Mouse (Mus musculus) ZHBTc4 (cell line): ENCODE results near the gene Rhog.
"Not testable (repeated sequence)": the region's sequence is repeated elsewhere in the genome, so short reads cannot be mapped to it uniquely, and the experiment has no call there.

Experiments
- DNase-seq: peaks from one replicate; pipeline ENCODE4 v3.0.0-alpha.2; 2011; ENCODE audit warnings: low read depth, low spot score

The Rhog gene

DNA sequence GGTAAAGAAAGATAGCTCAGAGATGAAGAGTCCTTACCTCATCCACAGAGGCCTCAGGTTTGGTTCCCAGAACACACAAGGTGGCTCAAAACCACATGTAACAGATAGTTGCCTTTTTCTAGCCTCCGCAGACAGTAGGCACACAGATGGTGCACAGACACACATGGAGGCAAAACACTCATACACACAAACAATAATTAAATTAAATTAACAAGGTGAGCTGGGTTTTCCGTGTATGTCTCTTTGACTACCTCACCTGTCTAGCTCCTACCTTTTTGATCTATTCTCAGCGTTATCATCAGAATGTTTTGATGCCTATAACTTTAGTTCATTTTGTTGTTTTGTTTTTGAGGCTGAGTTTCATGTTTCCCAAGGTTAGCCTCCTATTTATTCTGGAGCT lies at the start of gene Rhog:
TSS of gene Rhog (minus strand) at position 101 of the 400 bp plus-strand sequence.
- no peak for DNase-seq

DNA sequence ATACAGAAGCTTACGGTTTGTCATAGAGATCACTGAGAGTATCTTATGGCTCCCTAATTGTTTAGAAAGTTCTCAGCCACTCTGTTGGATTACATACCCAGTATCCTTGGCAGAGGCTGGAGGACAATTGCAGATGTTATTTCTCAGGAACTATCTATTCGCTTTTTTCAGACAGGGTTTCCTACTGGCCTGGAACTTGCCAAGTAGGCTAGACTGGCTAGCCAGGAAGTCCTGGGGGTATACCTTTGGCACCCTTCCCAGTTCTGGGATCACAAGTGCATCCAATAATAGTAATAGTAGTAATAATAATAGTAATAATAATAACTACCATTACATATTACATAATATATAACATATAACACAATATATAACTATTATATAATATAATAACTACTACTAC lies 49.7 kb upstream of the Rhog start:
- DNase-seq, result no peak

DNA sequence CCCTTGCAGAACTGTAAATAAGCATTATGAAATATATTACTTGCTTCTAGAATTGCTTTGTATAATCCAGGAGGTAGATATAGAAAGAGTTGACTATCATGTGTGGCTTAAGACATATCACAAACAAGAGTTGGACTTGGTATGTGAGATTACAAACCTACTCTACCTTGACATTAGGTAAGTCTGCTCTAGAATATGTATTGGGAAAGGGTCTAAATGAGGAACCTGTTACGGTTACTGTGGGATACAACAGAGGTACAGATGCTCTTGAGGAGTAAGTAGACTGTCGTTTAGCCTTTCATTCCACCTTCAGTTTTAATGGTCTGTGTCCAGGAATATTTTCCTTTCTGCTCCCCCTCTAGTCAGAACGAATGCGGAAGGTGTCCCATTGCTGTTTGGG lies 46.6 kb upstream of the Rhog start:
- DNase-seq, result no peak

DNA sequence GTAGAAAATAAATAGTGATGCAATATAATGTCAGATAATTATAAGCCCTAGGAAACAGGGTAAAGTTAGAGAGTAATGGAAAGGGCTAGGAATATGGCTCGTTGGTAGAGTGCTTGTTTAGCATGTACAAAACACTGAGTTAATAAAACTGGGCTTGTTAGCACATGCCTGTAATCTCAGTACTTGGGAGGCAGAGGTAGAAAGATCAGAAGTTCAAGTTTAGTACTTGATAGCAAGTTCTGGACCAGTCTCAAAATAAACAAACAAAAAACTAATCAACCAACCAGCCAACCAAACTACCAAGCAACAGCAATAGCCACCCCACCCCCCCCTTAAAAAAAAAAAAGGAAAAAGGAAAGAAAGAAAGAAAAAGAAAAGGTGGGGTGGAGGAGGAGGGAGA lies 44.9 kb upstream of the Rhog start:
- no peak for DNase-seq

DNA sequence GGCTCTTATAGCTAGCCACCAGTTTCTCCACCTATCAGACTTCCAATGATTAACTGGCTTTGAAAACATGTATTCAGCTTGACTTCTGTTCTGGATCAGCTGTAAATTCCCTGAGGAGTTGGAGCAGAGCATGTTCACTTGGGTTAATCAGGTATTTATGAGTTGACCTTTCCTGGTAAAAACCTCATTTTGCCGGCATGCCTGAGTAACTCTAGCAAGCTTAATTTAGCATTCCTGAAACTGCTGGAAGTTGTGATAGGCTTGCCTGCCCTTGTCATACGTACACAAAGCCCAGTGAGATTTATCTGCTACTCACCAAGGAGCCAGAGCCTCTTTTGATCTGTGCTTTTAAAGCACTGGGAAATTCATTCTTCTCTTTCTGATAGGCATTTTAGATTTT lies 37.4 kb upstream of the Rhog start:
- no peak for DNase-seq

DNA sequence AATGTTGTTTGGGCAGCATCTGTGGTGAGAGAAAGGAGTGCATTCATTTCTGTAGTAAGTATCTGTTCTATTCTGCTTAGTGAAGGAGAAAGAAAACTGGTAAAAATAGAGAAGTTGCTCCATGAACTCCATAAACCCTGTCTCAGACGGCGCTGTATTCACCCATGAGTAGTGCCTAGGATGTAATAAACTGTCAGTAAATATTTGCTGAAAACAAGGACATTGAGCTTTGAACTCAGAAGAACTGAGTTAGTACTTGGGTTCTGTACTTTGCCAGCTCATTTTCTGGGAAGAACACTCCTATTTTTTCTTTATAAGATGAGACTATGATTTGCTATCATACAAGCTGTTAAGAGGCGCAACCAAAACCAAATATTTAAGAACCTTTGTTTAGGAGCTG lies 36.4 kb upstream of the Rhog start:
- no peak for DNase-seq

DNA sequence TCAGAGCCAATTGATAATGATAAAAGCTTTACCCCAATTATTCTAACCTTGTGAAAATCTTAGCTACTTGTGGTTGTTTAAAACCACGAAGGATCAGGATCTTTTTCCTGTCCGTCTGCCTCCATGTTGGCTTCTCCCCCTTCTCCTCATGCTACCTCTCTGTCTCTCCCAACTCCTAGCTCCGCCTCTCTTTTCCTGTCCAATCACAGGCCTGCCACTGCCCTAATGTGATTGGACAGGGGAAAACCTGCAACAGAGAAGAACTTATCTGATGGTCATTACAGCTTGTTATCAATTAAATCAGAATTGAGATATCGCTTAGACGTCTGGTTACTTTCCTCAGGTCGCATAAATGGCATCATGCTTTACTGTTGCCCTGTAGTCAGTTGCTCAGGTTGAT lies 33.6 kb upstream of the Rhog start:
- peak; percentile 26 for DNase-seq

DNA sequence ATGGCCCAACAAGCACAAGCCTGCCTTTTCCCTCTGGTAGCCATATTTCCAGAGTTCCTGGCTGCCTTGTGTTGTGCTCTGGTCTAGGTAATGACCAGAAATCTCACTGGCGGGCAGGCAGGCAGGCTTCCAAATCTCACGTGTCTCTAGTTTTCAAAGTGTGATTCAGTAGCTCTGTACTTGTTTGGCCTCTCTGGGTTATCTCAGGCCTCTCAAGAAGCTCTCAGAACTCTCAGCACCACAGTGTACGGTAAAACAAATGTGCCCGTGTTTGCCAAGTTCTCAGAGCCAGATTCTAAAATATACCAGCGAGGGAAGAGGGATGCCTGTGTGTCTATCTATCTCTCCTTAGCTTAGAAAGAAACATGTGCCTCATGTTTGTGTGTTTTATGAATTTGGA lies 26.4 kb upstream of the Rhog start:
- DNase-seq, result no peak

DNA sequence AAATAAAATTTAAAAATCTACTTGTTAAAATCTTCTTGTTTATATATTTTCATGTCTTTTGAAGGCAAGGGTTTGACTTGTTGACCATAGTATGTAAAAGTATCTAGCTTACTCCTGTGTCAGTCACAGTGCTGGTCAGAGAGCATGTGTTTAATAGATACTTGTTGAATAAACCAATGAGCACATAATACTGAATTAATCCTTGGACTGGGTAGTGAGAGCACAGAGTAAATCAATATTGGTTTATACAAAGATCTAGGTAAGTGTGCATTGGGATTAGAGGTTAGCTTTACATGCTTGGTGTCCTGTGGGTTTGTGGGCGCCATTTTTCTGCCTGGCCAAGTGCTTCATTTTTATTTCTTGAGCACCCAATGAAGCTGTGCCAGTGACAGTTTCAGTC lies 25.5 kb upstream of the Rhog start:
- DNase-seq, result no peak

DNA sequence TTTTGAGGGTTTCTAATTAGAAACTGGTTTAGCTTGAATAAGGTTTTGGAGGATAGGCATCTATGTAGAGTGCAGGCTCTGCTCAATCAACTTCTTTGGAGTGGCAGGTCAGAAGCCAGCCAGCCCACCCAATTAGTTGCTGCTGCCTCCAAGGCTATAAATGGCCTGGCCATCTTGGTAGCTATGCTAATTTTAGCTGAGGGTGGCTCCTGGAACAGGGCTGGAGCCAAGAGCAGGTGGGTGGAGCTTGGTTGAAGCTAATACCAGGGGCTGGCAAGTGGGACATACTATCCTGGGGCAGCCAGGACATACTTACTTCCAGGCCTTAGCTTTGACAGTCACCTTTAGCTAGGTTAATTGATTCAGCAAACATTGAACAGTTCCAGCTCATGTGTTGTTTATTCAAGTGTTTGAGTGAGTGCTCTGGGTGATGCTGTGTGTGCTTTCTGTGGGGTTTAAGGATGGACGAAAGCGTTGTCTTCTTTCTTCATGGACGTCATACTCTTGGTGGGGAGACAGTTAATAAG lies 16.6 kb upstream of the Rhog start:
- no peak for DNase-seq

DNA sequence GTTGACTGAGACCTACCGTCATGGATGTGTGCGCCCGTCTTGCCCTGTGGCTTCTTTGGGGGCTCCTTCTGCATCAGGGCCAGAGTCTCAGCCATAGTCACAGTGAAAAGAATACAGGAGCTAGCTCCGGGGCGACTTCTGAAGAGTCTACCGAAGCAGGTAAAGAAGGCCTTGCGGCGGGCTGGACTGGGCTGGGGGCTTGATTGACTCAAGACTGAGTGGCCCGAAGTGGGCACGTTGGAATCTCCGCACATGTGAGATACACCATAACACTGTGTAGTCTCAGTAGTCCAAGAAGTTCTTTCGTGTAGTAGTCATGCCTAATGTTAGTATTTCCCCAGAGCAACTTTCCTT lies 12.5 kb upstream of the Rhog start:
- no peak for DNase-seq

DNA sequence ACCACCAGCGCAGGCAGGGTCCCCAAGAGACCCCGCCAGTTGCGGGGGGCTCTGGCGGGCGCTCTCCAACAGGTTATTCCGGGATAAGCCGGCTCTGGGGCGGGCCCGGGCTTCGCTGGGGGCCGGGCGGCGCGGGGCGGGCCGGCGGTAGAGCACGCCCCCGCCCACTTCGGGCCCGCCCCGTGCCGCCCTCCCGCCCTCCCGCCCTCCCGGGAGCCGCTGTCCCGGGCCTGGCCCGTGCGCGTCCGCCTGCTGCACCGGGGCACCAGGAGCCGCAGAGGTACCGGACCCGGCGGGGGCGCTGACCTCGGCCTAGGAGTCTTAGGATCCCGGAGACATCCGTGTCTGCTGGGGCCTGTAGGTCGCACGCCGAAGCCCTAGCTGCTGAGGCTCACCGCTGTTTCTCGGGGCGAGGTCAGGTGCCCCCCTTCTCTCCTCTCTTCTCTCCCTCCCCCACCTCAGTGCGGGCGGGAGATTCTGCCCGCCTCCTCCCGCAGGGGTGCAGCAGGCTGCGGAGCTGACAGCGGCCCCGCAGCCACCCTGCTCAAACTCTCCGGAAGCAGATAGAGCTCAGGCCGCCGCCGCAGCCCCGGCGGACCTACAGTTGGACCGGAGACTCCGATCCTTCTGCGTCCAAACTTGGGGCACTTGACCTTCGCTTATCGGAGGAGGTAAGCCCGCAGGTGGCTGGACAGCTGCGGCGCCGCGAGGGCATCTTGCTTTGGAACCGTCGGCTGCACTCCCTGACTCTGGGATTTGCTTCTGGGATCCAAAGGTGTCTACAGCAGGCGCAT lies 11.9 kb upstream of the Rhog start, which contains the start of gene Stim1:
TSS of gene Stim1 (plus strand) at position 206 of the 794 bp plus-strand sequence.
- DNase-seq, result peak; percentile 80

DNA sequence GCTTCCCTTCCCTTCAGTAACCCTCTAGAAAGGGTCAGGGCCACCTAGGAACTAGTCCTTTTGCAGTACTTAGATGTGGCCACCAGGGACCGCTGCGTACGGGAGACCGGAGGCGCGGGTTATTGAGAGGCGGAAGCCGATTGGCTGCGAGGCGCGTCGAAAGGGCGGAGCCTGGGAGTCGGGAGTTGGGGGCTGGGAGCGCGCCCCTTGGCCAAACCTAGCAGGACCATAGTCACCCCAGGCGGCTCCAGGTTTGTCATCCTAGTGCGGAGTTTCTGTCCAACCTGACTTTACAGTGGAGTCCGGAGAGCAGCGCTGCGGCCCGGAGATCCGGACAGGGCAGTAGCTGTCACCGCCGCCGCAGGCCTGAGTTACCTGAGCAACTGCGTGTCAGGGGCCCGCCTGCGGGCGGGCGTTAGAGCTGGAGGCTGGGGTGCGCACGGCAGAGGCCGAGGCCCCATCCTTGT lies 11.3 kb upstream of the Rhog start:
- DNase-seq, result peak; percentile 96

DNA sequence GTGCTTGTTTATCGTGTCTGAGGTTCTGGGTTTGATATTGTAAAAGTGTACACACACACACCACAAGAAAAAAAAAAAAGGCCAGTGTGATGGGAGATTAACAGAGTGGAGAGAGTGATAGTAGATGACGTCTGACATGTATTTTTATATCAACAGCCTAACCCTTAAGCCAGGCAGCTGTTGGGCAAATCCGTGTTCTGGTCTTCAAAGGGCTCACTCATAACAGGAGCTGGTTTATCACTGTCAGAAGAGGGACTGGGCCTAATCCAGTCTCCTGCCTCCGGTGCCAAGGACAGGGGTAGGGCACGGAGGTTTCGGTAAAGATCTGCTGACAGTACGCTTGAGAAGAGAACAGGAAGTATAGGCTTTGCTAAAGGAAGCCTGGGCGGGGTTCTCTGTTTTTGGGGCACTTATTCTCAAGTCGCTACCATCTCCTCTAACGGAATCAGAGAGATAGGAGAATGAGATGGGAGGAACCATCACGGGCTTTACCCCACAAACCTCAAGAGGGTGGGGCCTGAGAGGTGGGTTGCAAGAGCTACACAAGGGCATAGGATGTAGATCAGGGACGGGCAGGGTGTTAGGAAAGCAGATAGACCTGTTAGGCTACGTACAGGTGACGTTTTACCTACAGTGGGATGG lies 10.7 kb upstream of the Rhog start:
- DNase-seq, result no peak

DNA sequence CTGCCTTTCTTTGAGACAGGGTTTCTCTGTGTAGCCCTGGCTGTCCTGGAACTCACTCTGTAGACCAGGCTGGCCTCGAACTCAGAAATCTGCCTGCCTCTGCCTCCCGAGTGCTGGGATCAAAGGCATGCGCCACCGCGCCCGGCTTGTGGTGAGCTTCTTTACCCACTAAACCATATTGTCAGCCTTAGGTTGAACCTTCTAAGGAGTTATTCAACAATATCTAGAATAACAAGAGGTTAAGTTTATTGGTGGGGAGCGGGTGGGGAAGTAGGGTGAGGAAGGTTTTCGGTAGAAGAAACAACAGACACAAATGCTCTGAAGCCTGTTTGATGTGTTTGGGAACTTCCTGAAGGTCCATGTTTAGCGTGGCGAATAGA lies 10.2 kb upstream of the Rhog start:
- DNase-seq, result not testable (repeated sequence)

DNA sequence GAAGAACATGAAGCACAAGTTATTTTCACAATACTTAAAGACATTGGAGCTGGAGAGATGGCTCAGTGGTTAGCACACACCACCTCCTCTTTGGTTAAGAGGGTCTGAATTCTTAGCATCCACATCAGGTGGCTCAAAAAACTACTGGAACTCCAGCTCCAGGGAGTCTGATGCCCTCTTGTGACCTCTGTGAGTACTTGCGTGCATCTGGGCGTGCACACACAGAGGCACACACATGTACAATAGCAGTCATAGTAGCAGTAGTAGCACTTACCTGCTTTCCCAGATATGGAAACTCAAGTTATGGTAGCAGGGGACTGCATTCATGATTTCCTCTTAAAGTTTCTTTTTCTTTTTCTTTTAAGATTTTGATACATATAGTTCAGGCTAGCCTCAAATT lies 7.2 kb upstream of the Rhog start:
- DNase-seq, result peak; percentile 19

DNA sequence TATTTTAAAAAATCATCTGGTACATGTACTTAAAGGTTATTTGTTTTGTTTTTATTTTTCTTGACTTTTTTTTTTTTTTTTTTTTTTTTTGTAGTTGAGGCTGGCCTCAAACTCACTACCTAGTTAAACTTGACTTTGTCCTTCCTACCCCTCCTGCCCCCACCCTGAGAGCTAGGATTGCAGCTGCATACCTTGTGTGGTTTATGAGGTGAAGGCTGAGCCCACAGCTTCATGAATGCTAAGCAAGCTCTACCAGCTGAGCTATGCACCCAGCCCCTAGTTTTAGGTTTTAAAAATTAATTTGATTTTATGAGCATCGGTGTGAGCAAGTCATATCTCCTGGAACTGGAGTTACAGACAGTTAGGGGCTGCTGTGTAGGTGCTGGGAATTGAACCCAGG lies 4.7 kb upstream of the Rhog start:
- no peak for DNase-seq

DNA sequence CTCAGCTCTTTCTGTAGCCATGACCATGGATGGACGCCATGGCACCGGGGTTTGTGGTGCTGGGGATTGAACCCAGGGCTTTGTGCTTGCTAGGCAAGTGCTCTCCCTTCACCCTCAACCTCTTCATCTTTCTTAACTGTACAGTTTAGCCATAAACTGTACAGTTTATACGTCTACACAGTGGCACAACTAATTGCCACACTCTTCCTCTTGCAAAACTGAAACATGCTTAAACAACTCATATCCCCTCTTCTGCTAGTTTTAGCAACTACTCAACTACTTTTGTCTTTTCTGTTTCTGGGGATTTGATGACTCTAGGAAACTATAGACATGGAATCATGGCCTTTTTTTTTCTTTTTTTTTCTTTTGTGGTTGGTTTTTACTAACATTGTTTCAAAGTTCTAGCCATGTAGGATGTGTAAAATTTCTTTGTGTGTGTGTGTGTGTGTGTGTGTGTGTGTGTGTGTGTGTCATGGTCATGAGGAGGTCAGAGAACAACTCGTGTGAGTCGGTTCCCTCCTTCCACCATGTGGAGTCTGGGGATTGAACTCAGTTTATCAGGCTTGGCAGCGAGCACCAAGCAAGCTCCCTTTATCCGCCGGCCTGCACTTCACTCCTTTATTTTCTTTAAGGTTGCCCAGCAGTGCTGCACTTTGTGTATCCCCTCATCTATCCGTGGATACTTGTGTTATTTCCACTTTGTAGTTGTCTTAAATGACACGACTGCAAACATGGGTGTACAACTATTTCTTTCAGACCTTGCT lies 4.0 kb upstream of the Rhog start:
- no peak for DNase-seq

DNA sequence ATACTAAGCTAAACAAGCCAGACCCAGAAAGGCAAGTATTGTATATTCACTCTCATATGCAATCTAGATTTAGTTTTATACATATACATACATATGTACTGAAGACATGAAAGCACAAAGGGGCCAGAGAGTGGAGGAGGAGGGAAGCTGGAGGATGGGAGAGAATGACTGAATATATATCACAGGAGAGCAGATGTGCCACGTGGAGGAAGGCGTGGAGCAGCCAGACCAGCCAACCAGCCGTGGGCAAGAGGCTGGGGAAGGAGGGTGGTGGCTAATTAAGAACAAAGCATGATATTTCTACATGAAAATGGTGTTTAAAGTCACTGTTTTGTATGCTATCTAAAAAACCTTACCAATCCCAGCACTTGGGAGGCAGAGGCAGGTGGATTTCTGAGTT lies 2.9 kb upstream of the Rhog start:
- no peak for DNase-seq

DNA sequence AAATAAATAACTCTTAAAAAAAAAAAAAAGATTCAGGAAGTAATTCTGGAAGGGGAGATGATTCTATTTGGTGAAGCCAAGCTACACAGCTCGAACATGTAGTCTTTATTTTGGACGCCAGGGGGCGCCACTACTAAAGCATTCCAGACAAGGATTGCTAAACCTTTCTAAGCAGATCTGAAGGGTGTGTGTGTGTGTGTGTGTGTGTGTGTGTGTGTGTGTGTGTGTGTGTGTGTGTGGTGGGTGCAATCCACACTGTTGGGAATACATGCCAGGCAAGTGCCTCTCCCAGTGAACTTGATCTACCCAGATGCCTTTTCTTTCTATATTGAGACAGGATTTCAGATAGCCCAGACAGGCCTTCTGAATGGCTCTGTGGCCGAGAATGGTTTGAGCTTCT lies 2.3 kb upstream of the Rhog start:
- DNase-seq, result peak; percentile 82

DNA sequence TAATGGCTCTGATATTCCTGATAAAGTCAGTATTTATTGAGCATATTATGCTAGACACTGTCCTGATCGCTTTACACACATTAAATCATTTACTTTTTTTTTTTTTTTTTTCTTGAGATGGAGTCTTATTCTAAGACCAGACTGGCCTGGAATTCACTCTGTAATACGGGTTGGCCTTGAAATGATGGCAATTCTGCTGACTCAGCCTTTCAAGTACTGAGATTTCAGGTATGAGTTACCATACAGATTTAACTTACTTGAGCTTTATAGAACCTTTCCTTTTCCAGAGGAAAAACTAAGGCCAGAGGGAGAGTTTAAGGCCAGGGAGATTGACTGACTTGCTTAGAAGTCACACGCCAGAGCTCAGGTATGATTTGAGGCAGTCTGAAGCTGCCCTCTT lies 782 bp upstream of the Rhog start:
- no peak for DNase-seq

DNA sequence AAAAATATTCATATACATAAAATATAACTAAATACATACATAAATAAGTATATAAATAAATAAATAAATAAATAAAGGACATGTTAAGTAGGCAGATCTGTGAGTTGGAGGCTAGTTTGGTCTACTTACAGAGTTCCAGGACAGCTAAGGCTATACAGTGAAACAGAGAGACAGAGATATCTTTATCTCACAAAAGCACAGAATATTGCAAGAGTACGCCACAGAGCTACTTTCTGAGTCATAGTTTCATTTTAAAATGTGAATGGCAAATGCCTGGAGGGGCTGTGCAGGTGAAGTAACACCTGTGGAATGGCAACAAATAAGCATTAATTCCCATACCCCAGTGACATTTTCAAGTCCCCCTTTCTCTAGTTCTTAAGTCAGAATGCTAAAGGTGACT lies 2.2 kb downstream of the Rhog start:
- no peak for DNase-seq
